Mouse (Mus musculus): ENCODE measurements around the gene Abcb11. TPM values are rescaled to one million over a fixed set of nuclear protein-coding genes. Genes with fewer than 3 reads are reported as not detected.

The Abcb11 gene
- polyA plus RNA-seq, 1 experiment from 2014 or later = 2.8 TPM

GRCm38 (mm10) chr2:69244924-69245323 lies 97.5 kb downstream of the Abcb11 start:
- TF ChIP-seq CTCF (IDR thresholded peaks at IDR 0.05; ENCODE audit: low read depth) = no peak
- Histone ChIP-seq H3K27me3 (replicated peaks; ENCODE audit: control insufficient read depth, insufficient read depth, low read length) (no peaks in the 10 kb centered on the region), H3K9me3 (ENCODE audit: control insufficient read depth) (no peaks in the 10 kb centered on the region), H3K9ac (ENCODE audit: low read depth, low read length) (no peak overlapping the region), H3K27ac (ENCODE audit: low read depth, low read length) (no peak overlapping the region), H3K4me2 (replicated peaks; ENCODE audit: low read depth) (no peak overlapping the region), H3K4me3 (ENCODE audit: low read depth, low read length) (no peak overlapping the region), H3K4me1 (replicated peaks; ENCODE audit: control insufficient read depth, insufficient read depth, low read length) (no peaks in the 10 kb centered on the region), H3K36me3 (ENCODE audit: control insufficient read depth, insufficient read depth) (no peaks in the 10 kb centered on the region)
- WGBS = 64% methylated on average over 2 of the region's 2 CpGs
- ATAC-seq = no peak

GRCm38 (mm10) chr2:69239315-69239714 lies 103.1 kb downstream of the Abcb11 start:
- H3K9me3 ChIP-seq (ENCODE audit: control insufficient read depth) = no peaks in the 10 kb centered on the region
- H3K4me3 ChIP-seq (ENCODE audit: low read depth, low read length) = no peak overlapping the region
- no peak overlapping the region for H3K4me2 ChIP-seq (replicated peaks; ENCODE audit: low read depth)
- no peak overlapping the region for H3K9ac ChIP-seq (ENCODE audit: low read depth, low read length)
- H3K36me3 ChIP-seq (ENCODE audit: control insufficient read depth, insufficient read depth) = no peaks in the 10 kb centered on the region
- no peaks in the 10 kb centered on the region for H3K4me1 ChIP-seq (replicated peaks; ENCODE audit: control insufficient read depth, insufficient read depth, low read length)
- 42% methylated on average over 9 of the region's 9 CpGs for whole genome bisulfite sequencing
- no peak for ATAC-seq
- no peaks in the 10 kb centered on the region for H3K27me3 ChIP-seq (replicated peaks; ENCODE audit: control insufficient read depth, insufficient read depth, low read length)
- no peak overlapping the region for H3K27ac ChIP-seq (ENCODE audit: low read depth, low read length)
- TF ChIP-seq CTCF (IDR thresholded peaks at IDR 0.05; ENCODE audit: low read depth) = no peak

GRCm38 (mm10) chr2:69234976-69235678 lies 107.3 kb downstream of the Abcb11 start:
- Histone ChIP-seq H3K9ac (ENCODE audit: low read depth, low read length) (no peak overlapping the region), H3K4me2 (replicated peaks; ENCODE audit: low read depth) (no peak overlapping the region), H3K4me3 (ENCODE audit: low read depth, low read length) (no peak overlapping the region), H3K27ac (ENCODE audit: low read depth, low read length) (no peak overlapping the region), H3K36me3 (ENCODE audit: control insufficient read depth, insufficient read depth) (no peaks in the 10 kb centered on the region), H3K9me3 (ENCODE audit: control insufficient read depth) (no peaks in the 10 kb centered on the region), H3K27me3 (replicated peaks; ENCODE audit: control insufficient read depth, insufficient read depth, low read length) (no peaks in the 10 kb centered on the region), H3K4me1 (replicated peaks; ENCODE audit: control insufficient read depth, insufficient read depth, low read length) (no peaks in the 10 kb centered on the region)
- no peak for ATAC-seq
- TF ChIP-seq CTCF (IDR thresholded peaks at IDR 0.05; ENCODE audit: low read depth) = no peak
- WGBS = 91% methylated on average over 5 of the region's 5 CpGs

- H3K36me3 ChIP-seq (ENCODE audit: control insufficient read depth, insufficient read depth) = no peaks in the 10 kb centered on the region
- ATAC-seq = no peak
- H3K4me1 ChIP-seq (replicated peaks; ENCODE audit: control insufficient read depth, insufficient read depth, low read length) = no peaks in the 10 kb centered on the region; the same call in 1 of the 2 replicates
- no peak overlapping the region for H3K4me2 ChIP-seq (replicated peaks; ENCODE audit: low read depth)
- H3K9ac ChIP-seq (ENCODE audit: low read depth, low read length) = no peak overlapping the region
- no peak overlapping the region for H3K4me3 ChIP-seq (ENCODE audit: low read depth, low read length)
- no peaks in the 10 kb centered on the region for H3K9me3 ChIP-seq (ENCODE audit: control insufficient read depth)
- TF ChIP-seq CTCF (IDR thresholded peaks at IDR 0.05; ENCODE audit: low read depth) = no peak
- H3K27ac ChIP-seq (ENCODE audit: low read depth, low read length) = no peak overlapping the region
- H3K27me3 ChIP-seq (replicated peaks; ENCODE audit: control insufficient read depth, insufficient read depth, low read length) = no peaks in the 10 kb centered on the region
These were observed 110.3 kb downstream of the Abcb11 start for GRCm38 (mm10) chr2:69232101-69232500.

GRCm38 (mm10) chr2:69230137-69230536 lies 112.3 kb downstream of the Abcb11 start:
- H3K9me3 ChIP-seq (ENCODE audit: control insufficient read depth) = no peaks in the 10 kb centered on the region
- H3K9ac ChIP-seq (ENCODE audit: low read depth, low read length) = no peak overlapping the region
- no peak overlapping the region for H3K4me2 ChIP-seq (replicated peaks; ENCODE audit: low read depth)
- 33% methylated on average over 2 of the region's 2 CpGs for WGBS
- H3K36me3 ChIP-seq (ENCODE audit: control insufficient read depth, insufficient read depth) = no peaks in the 10 kb centered on the region
- TF ChIP-seq CTCF (IDR thresholded peaks at IDR 0.05; ENCODE audit: low read depth) = no peak
- peak; percentile 69 for ATAC-seq
- H3K27me3 ChIP-seq (replicated peaks; ENCODE audit: control insufficient read depth, insufficient read depth, low read length) = no peaks in the 10 kb centered on the region
- no peaks in the 10 kb centered on the region; the same call in 1 of the 2 replicates for H3K4me1 ChIP-seq (replicated peaks; ENCODE audit: control insufficient read depth, insufficient read depth, low read length)
- H3K4me3 ChIP-seq (ENCODE audit: low read depth, low read length) = no peak overlapping the region
- no peak overlapping the region for H3K27ac ChIP-seq (ENCODE audit: low read depth, low read length)

- no peaks in the 10 kb centered on the region for H3K27me3 ChIP-seq (replicated peaks; ENCODE audit: control insufficient read depth, insufficient read depth, low read length)
- no peak for TF ChIP-seq CTCF (IDR thresholded peaks at IDR 0.05; ENCODE audit: low read depth)
These were observed 113.8 kb downstream of the Abcb11 start for GRCm38 (mm10) chr2:69228635-69229034.

More at GRCm38 (mm10) chr2:69228635-69229034, 113.8 kb downstream of the Abcb11 start:
- Histone ChIP-seq H3K4me3 (ENCODE audit: low read depth, low read length) (no peak overlapping the region), H3K9ac (ENCODE audit: low read depth, low read length) (no peak overlapping the region), H3K27ac (ENCODE audit: low read depth, low read length) (no peak overlapping the region), H3K9me3 (ENCODE audit: control insufficient read depth) (no peaks in the 10 kb centered on the region), H3K4me2 (replicated peaks; ENCODE audit: low read depth) (no peak overlapping the region), H3K4me1 (replicated peaks; ENCODE audit: control insufficient read depth, insufficient read depth, low read length) (no peaks in the 10 kb centered on the region; the same call in 1 of the 2 replicates), H3K36me3 (ENCODE audit: control insufficient read depth, insufficient read depth) (no peaks in the 10 kb centered on the region)
- WGBS = 92% methylated on average over 6 of the region's 6 CpGs
- ATAC-seq = no peak

All from intestine, postnatal 0 days (tissue).